Mouse (Mus musculus) spleen, adult 2 months (tissue): ENCODE measurements around the gene Nek7.

ENCODE experiments used
- CTCF ChIP-seq: fragments of 200-500 bp; IDR thresholded peaks from 2 replicates; pipeline ENCODE4 v1.5.1; 2011; ENCODE audit warnings: mild to moderate bottlenecking, inconsistent platforms; ENCODE audit not compliant: insufficient read depth, insufficient read length, insufficient replicate concordance; ENCODE audit errors: extremely low read depth
- POLR2A ChIP-seq: fragments of 200-500 bp; IDR thresholded peaks from 2 replicates; pipeline ENCODE4 v1.6.1; 2011; ENCODE audit warnings: low read depth, low read length, inconsistent platforms

DNA sequence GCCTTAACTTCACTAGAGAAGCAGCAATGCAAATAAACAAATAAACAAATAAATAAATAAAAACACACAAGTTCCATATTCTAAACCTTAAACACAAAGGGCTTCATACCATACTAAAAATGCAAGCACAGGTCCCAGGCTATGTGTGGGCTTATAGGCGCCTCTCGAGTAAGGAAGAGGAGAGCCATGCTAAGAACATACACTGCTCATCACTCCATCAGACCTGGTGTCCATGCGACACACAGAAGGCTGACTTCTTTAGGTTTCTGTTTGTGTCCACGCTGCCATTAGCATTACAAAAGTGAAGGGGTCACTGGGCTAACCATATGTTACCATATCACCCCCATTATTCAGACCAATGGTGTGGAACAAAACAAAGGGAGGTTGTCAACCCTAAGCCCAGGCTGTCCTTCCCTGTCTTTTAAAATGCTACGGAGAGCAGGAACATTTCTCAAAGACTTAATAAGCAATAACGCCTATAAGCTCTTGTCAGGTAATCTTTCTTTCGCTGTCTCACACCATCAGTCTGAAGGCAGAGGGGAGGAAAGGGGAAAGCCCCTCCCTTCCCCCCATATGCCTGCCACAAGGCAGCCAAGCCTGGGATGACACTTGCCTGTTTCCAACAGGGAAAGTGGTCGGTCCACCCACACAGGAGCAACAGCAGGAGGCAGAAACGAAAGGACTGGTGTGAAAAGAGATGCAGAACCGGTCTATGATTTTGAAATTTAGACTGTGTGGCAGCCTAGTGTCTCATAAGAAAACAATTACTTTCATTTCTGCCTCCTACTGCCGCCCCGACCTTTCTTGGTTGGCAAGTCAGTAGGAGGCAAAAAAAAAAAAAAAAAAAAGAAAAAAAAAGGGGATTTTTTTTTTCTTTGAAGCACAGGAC lies 60.5 kb downstream of the Nek7 start:
- no peak for TF ChIP-seq POLR2A
- TF ChIP-seq CTCF: no peak
